Mouse (Mus musculus) hindbrain, embryonic 16.5 days (tissue): ENCODE measurements around the gene Samd4b. TPM values are rescaled to one million over a fixed set of nuclear protein-coding genes. Genes with fewer than 3 reads are reported as not detected.

ENCODE experiments used
- ATAC-seq: fragments of 200-750 bp; cut with Nextera tagmentation; 2 replicates; pipeline ENCODE4 v1.8.0; 2017; ENCODE audit warnings: moderate TSS enrichment, moderate library complexity
- H3K27ac ChIP-seq: fragments of 300-500 bp; sonication (generic); 2 replicates; pipeline ENCODE4 v1.5.1; 2014; ENCODE audit warnings: low read depth, mild to moderate bottlenecking, control low read depth, low read length, moderate library complexity
- H3K27me3 ChIP-seq: fragments of 300-500 bp; sonication (generic); replicated peaks from 2 replicates; pipeline ENCODE4 v1.6.1; 2014; ENCODE audit warnings: low read length; ENCODE audit not compliant: control insufficient read depth, insufficient read depth
- H3K36me3 ChIP-seq: fragments of 300-500 bp; sonication (generic); 2 replicates; pipeline ENCODE4 v1.6.1; 2014; ENCODE audit warnings: mild to moderate bottlenecking, low read length, moderate library complexity, mixed read lengths; ENCODE audit not compliant: control insufficient read depth, insufficient read depth
- H3K4me1 ChIP-seq: fragments of 300-500 bp; sonication (generic); 2 replicates; pipeline ENCODE4 v1.6.1; 2014; ENCODE audit warnings: low read depth, low read length; ENCODE audit not compliant: control insufficient read depth, insufficient read depth
- H3K4me2 ChIP-seq: fragments of 300-500 bp; sonication (generic); 2 replicates; pipeline ENCODE4 v1.6.1; 2014; ENCODE audit warnings: mild to moderate bottlenecking, low read length, control low read depth, moderate library complexity
- H3K4me3 ChIP-seq: fragments of 300-500 bp; sonication (generic); 2 replicates; pipeline ENCODE4 v1.5.1; 2014; ENCODE audit warnings: mild to moderate bottlenecking, low read length, control low read depth, moderate library complexity
- H3K9ac ChIP-seq: fragments of 300-500 bp; sonication (generic); 2 replicates; pipeline ENCODE4 v1.6.1; 2014; ENCODE audit warnings: low read depth, mild to moderate bottlenecking, control low read depth, low read length, moderate library complexity
- H3K9me3 ChIP-seq: fragments of 300-500 bp; sonication (generic); 2 replicates; pipeline ENCODE4 v1.6.1; 2014; ENCODE audit warnings: mild to moderate bottlenecking, low read length, moderate library complexity; ENCODE audit not compliant: control insufficient read depth
- WGBS: fragments of 180-500 bp; shearing (Covaris S2); extraction: QIAGEN DNeasy Blood & Tissue Kit; methylation state at CpG from one replicate; pipeline ENCODE4 v1.1.7; 2014; 5-methylcytosine and 5-hydroxymethylcytosine counted together
- polyA plus RNA-seq: library from polyadenylated mRNA; unstranded; fragments of >200 nt; fragmentation: Nextera tagmentation; extraction: Ambion mirVana; gene quantifications from 2 replicates; pipeline ENCODE4 v1.2.1, GENCODE M21; 2015

Gene Samd4b
- polyA plus RNA-seq, 1 experiment from 2014 or later = 11.1 TPM

DNA sequence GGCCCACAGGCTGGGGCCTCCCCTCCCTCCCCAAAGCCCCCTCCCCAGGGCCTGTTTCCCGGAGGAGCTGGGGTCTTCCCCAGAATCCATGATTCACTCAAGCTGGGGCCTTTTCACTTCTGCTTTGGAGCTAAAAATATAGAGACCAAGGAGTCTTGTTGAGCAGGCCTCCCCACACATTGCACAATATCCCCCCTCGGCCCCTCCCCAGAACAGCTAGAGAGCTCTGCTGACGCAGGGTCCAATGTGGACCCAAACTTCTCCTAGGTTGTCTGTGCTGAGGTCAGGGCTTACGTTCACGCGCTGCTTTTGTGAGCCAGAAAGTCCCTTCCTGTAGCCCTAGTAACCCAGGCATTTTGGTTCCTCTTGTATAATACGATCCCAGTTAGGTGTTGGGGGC is 211.9 kb downstream of the Samd4b start:
- no peak overlapping the region for H3K27ac ChIP-seq
- no peaks in the 10 kb centered on the region for H3K27me3 ChIP-seq
- H3K36me3 ChIP-seq = peaks cover 23% of the 10 kb centered on the region
- 94% methylated on average over 7 of the region's 7 CpGs for WGBS
- no peaks in the 10 kb centered on the region for H3K9me3 ChIP-seq
- no peak overlapping the region for H3K9ac ChIP-seq
- H3K4me2 ChIP-seq = no peak overlapping the region
- no peak for ATAC-seq
- H3K4me3 ChIP-seq = no peak overlapping the region
- peaks cover 9% of the 10 kb centered on the region for H3K4me1 ChIP-seq

DNA sequence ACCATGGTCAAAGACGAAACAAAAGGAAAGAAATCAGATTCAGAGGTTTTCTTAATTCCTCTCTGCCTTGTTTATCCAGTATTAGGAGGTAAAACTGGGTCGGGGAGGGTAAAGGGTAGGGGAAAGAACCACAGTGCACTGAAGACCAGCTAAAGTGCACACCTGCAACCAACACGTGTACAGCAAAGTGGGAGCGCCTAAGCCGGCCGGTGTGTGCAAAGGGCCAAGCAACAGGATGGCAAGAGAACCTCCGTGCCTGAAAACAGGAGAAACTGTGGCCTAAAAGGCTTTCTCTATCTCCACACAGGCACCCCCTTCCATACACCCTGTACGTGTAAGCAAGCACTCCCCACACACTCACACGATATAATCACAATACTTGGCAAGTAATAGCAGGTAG is 212.7 kb downstream of the Samd4b start:
- no peak for ATAC-seq
- Histone ChIP-seq H3K9ac (no peak overlapping the region), H3K4me3 (no peak overlapping the region), H3K27ac (no peak overlapping the region), H3K36me3 (peaks cover 16% of the 10 kb centered on the region), H3K27me3 (no peaks in the 10 kb centered on the region), H3K4me2 (no peak overlapping the region), H3K4me1 (peaks cover 9% of the 10 kb centered on the region), H3K9me3 (no peaks in the 10 kb centered on the region)
- 93% methylated on average over 9 of the region's 9 CpGs for WGBS

DNA sequence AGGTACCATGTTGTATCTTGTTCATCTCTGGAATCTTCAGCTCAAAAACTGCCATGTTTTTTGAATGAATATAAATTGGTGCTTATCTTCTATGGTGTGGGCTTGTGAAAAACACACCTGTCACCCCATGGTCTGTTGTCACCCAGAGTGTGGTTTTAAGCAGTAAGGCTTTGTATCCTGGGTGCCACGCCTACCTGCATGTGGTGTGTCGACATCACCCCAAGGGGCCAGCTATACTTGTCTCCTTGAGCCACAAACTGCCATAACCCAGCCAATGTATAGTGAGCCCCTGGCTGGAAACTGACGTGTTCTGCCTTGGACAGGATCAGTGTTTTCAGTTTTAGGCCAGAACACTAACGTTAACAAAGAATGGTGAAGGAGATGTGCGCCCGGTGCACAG is 213.8 kb downstream of the Samd4b start:
- peaks cover 11% of the 10 kb centered on the region; the same call in 1 of the 2 replicates for H3K36me3 ChIP-seq
- H3K27ac ChIP-seq = no peak overlapping the region
- H3K27me3 ChIP-seq = no peaks in the 10 kb centered on the region
- no peak overlapping the region for H3K9ac ChIP-seq
- H3K4me1 ChIP-seq = peaks cover 13% of the 10 kb centered on the region
- no peaks in the 10 kb centered on the region for H3K9me3 ChIP-seq
- no peak overlapping the region for H3K4me2 ChIP-seq
- WGBS = 82% methylated on average over 6 of the region's 6 CpGs
- no peak for ATAC-seq
- no peak overlapping the region for H3K4me3 ChIP-seq

GRCm38 (mm10) chr7:28383606-28384005 is 214.3 kb downstream of the Samd4b start:
- ATAC-seq = no peak
- Histone ChIP-seq H3K27ac (no peak overlapping the region), H3K9me3 (no peaks in the 10 kb centered on the region), H3K4me1 (peaks cover 16% of the 10 kb centered on the region), H3K27me3 (no peaks in the 10 kb centered on the region), H3K36me3 (peaks cover 8% of the 10 kb centered on the region; the same call in 1 of the 2 replicates), H3K9ac (no peak overlapping the region), H3K4me3 (no peak overlapping the region), H3K4me2 (no peak overlapping the region)
- WGBS = 83% methylated on average over 4 of the region's 4 CpGs

GRCm38 (mm10) chr7:28382981-28383396 is 215.0 kb downstream of the Samd4b start:
- H3K36me3 ChIP-seq = peaks cover 6% of the 10 kb centered on the region; the same call in 1 of the 2 replicates
- no peak overlapping the region for H3K9ac ChIP-seq
- 72% methylated on average over 11 of the region's 11 CpGs for WGBS
- no peaks in the 10 kb centered on the region for H3K27me3 ChIP-seq
- H3K4me3 ChIP-seq = no peak overlapping the region
- ATAC-seq = no peak
- peaks cover 21% of the 10 kb centered on the region for H3K4me1 ChIP-seq
- H3K4me2 ChIP-seq = no peak overlapping the region
- no peaks in the 10 kb centered on the region for H3K9me3 ChIP-seq
- H3K27ac ChIP-seq = no peak overlapping the region

GRCm38 (mm10) chr7:28382347-28382951 is 215.5 kb downstream of the Samd4b start:
- peak overlapping the region; percentile 43 for H3K4me2 ChIP-seq
- WGBS = 69% methylated on average over 10 of the region's 12 CpGs
- ATAC-seq = no peak
- no peak overlapping the region for H3K27ac ChIP-seq
- H3K36me3 ChIP-seq = peaks cover 2% of the 10 kb centered on the region; the same call in 1 of the 2 replicates
- no peak overlapping the region for H3K4me3 ChIP-seq
- H3K4me1 ChIP-seq = peaks cover 25% of the 10 kb centered on the region
- no peaks in the 10 kb centered on the region for H3K9me3 ChIP-seq
- H3K27me3 ChIP-seq = no peaks in the 10 kb centered on the region
- H3K9ac ChIP-seq = no peak overlapping the region

GRCm38 (mm10) chr7:28381938-28382337 is 216.0 kb downstream of the Samd4b start:
- Histone ChIP-seq H3K27ac (peak overlapping the region; percentile 51), H3K9ac (peak overlapping the region; percentile 48; the same call in 1 of the 2 replicates), H3K36me3 (no peaks in the 10 kb centered on the region), H3K4me1 (peaks cover 25% of the 10 kb centered on the region), H3K4me2 (peak overlapping the region; percentile 43), H3K4me3 (peak overlapping the region; percentile 21), H3K27me3 (no peaks in the 10 kb centered on the region), H3K9me3 (no peaks in the 10 kb centered on the region)
- no peak for ATAC-seq
- 5% methylated on average over 17 of the region's 20 CpGs for WGBS

DNA sequence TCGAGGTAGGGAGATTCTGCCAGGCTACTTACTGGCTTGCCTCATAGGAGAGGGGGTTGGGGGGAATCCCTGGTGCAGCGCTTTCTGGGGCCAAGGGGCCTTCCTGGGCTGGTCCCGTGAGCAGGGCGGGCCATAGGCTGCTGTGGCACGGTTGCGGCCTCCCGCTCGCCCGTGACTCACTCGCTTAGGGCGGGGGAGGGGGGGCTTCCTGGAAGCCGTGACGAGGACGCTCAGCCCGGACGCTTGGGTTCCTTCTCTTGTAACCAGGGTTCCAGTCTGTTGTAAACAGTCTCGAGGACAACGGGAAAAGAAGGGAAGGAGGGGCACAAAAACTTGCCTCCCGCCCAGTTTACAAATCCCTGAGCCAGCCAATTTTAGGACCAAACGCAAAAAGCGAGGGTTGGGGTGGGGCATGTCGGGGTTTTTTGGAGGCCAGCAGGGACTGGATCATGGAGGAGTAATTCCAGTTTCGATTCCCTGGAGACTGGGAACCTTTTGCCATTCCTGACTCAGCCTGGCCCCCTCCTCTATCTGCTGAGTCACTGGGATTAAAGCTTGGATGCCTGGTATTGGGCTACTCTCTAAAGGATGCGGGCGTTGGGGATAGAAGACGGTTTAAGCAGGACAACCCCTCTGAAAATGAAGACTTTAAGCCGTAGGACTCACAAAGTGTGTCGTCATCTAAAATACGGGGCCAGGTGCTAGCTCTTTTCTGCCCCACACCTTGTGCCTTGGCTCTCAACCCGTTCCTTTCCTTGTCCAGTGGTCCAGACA is 216.7 kb downstream of the Samd4b start:
- H3K27ac ChIP-seq = peak overlapping the region; percentile 51
- H3K4me2 ChIP-seq = peak overlapping the region; percentile 43
- no peaks in the 10 kb centered on the region for H3K36me3 ChIP-seq
- H3K4me3 ChIP-seq = peak overlapping the region; percentile 0; the same call in 1 of the 2 replicates
- ATAC-seq = peak; percentile 24; the same call in 1 of the 2 replicates
- WGBS = 12% methylated on average over 27 of the region's 30 CpGs
- H3K27me3 ChIP-seq = no peaks in the 10 kb centered on the region
- no peaks in the 10 kb centered on the region for H3K9me3 ChIP-seq
- H3K4me1 ChIP-seq = peaks cover 28% of the 10 kb centered on the region
- peak overlapping the region; percentile 42; the same call in 1 of the 2 replicates for H3K9ac ChIP-seq

GRCm38 (mm10) chr7:28380237-28381016 is 217.5 kb downstream of the Samd4b start, which contains the start of gene Zfp36:
TSS of gene Zfp36 (minus strand) at chr7:28380253.
- Histone ChIP-seq H3K9ac (peak within 1 kb of the TSS; percentile 70), H3K27ac (peak within 1 kb of the TSS; percentile 72), H3K36me3 (no peaks in the 10 kb centered on the region), H3K4me1 (peaks cover 34% of the 10 kb centered on the region), H3K27me3 (no peaks in the 10 kb centered on the region), H3K4me3 (peak within 1 kb of the TSS; percentile 53), H3K9me3 (no peaks in the 10 kb centered on the region), H3K4me2 (peak within 1 kb of the TSS; percentile 70)
- no peak for ATAC-seq
- 56% methylated on average over 17 of the region's 17 CpGs for whole genome bisulfite sequencing
